Mouse (Mus musculus) embryonic fibroblast, embryonic 13.5 days (primary cell): ENCODE measurements at regions not wholly inside any gene's neighbourhood (a gene's known extent, or its start where the extent isn't known, plus 50 kb on each side); places are given as distances from the start of the nearest gene placed in this dataset.

ENCODE experiments used
- CTCF ChIP-seq: IDR thresholded peaks from 2 replicates; pipeline ENCODE4 v1.5.1; 2011; ENCODE audit warnings: mild to moderate bottlenecking, control low read depth, low read length, moderate library complexity, borderline replicate concordance; ENCODE audit not compliant: insufficient read depth
- POLR2A ChIP-seq: IDR thresholded peaks from 2 replicates; pipeline ENCODE4 v1.6.1; 2011; ENCODE audit warnings: low read depth, mild to moderate bottlenecking, control low read depth, low read length, moderate library complexity

DNA sequence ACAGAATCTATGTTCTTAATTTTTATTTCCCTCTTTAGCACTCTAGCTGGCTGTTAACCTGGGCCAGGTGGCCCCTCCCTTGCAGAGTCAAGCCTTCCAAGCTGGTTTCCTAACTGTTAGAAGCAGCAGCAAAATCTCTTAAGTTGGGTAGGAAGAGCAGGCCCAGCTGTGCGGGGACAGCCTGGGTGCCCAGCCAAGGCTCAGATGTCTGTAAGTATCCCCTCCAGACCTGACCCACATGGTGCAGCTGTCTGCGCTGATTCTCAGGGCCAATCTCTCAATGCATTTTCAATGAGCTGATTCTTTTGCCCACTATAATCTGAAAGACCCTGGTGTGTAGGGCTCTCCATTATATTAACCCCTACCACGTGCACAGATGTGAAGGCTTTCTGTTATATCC lies 208.0 kb upstream of the Klf3 start:
- TF ChIP-seq POLR2A (no peak), CTCF (no peak)
